Mouse (Mus musculus) central nervous system, embryonic 18 days (tissue): Measurements from ENCODE around the gene Postn. TPM values are rescaled to one million over a fixed set of nuclear protein-coding genes. Genes with fewer than 3 reads are reported as not detected.

Experiments
- polyA plus RNA-seq: library from polyadenylated mRNA; depleted of rRNA; stranded (reverse); fragments of >200 nt; gene quantifications from 2 replicates; pipeline ENCODE4 v1.2.3, GENCODE M21; 2012; rRNA removed

The Postn gene
- polyA plus RNA-seq = 26.1 and 63.9 TPM in 2 replicates

DNA sequence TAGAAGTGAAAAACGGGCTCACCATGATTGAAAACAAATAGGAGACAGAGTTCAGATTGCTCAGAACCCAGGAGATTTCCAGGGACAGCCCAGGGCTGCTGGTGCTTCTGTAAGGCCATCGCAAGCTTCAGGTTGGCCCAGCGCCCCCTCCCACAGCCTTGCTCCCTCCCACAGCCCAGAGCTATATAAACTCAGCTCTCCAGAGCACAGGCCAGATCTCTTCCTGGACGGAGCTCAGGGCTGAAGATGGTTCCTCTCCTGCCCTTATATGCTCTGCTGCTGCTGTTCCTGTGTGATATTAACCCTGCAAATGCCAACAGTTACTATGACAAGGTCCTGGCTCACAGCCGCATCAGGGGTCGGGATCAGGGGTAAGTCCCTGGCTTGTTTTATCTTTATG is at the start of gene Postn:
Postn (plus strand) TSS at position 213 of the 400 bp plus-strand sequence.

Other genes starting within 250 kb of the Postn start
- 13.4 and 13.7 TPM in 2 replicates for gene Trpc4, start 205.1 kb upstream of the Postn start, polyA plus RNA-seq